11 mouse cellular contexts compared by ENCODE assay signal in genomic region chr7:97427296-97427695, GRCm38 (mm10).
"Had no signal": no experiment of that assay in that cellular context is flagged by ENCODE, and none has a peak within 500 bp of the region (broad histone marks: within the 10 kb centered on the region; RNA-seq: fewer than 3 reads in every experiment).

No protein-coding gene starts in this region.

- H3K9me3 ChIP-seq: liver, embryonic 15.5 days; midbrain, embryonic 10.5 days; neural tube, embryonic 13.5 days had no signal

- H3K36me3 ChIP-seq: liver, embryonic 15.5 days; midbrain, embryonic 10.5 days; neural tube, embryonic 13.5 days had no signal

- H3K27me3 ChIP-seq: liver, embryonic 15.5 days; neural tube, embryonic 13.5 days had no signal

- H3K9ac ChIP-seq: liver, embryonic 15.5 days; neural tube, embryonic 13.5 days had no signal

- H3K27ac ChIP-seq: liver, embryonic 15.5 days; midbrain, embryonic 10.5 days had no signal

- H3K4me2 ChIP-seq: liver, embryonic 11.5 days; liver, embryonic 15.5 days; neural tube, embryonic 13.5 days had no signal

- H3K4me3 ChIP-seq: liver, embryonic 15.5 days; midbrain, embryonic 10.5 days; neural tube, embryonic 13.5 days had no signal

- ATAC-seq: intestine, postnatal 0 days had no signal

- DNase-seq: kidney, adult 8-10 months; kidney, postnatal 25 days; lung, adult 2 months; lung, postnatal 36 days; right cerebral cortex, postnatal 14 days; thymus, postnatal 14 days had no signal
